Mouse (Mus musculus): Measurements from ENCODE around the gene Slc3a2.

- TF ChIP-seq CTCF (IDR thresholded peaks at IDR 0.05) (peak; percentile 18; the same call in 1 of the 2 replicates), POLR2A (IDR thresholded peaks at IDR 0.05; ENCODE audit: insufficient read depth, low read depth, low read length) (peak; percentile 96)
Measured at GRCm38 (mm10) chr19:8770567-8771270, 47.5 kb upstream of the Slc3a2 start, which contains the start of gene Tmem223.
